Mouse (Mus musculus) MEL (cell line): Measurements from ENCODE around the gene Ccz1.

Source experiments
- CHD1 ChIP-seq: IDR thresholded peaks from 2 replicates; pipeline ENCODE4 v1.6.1; 2012; ENCODE audit warnings: low read depth, mild to moderate bottlenecking, inconsistent platforms, low read length, improper control_type of control experiment
- CTCF ChIP-seq, 3 experiments: IDR thresholded peaks in 2 of 3; conservative IDR thresholded peaks in 1 of 3; 2 replicates each; pipeline ENCODE4 v1.5.1; 2011 to 2012; ENCODE audit warnings: low read length in 3 of 3, low read depth in 2 of 3, mild to moderate bottlenecking in 2 of 3, improper control_type of control experiment in 1 of 3, inconsistent platforms in 1 of 3, mixed read lengths in 1 of 3, moderate library complexity in 1 of 3; ENCODE audit not compliant: control insufficient read depth in 1 of 3, insufficient read depth in 1 of 3, poor library complexity in 1 of 3, severe bottlenecking in 1 of 3
- MAFK ChIP-seq: IDR thresholded peaks from 2 replicates; pipeline ENCODE4 v1.6.1; 2011; ENCODE audit warnings: low read depth, mild to moderate bottlenecking, low read length, improper control_type of control experiment, borderline replicate concordance
- POLR2A ChIP-seq, 2 experiments: IDR thresholded peaks; 2 replicates each; pipeline ENCODE4 v1.6.1; 2011 to 2012; ENCODE audit warnings: low read length in 2 of 2, mild to moderate bottlenecking in 2 of 2, control low read depth in 1 of 2, improper control_type of control experiment in 1 of 2, low read depth in 1 of 2, moderate library complexity in 1 of 2; ENCODE audit not compliant: control insufficient read depth in 1 of 2, insufficient read depth in 1 of 2, poor library complexity in 1 of 2
- RAD21 ChIP-seq: IDR thresholded peaks from 2 replicates; pipeline ENCODE4 v1.6.1; 2011; ENCODE audit warnings: mild to moderate bottlenecking, low read depth, low read length, improper control_type of control experiment

DNA sequence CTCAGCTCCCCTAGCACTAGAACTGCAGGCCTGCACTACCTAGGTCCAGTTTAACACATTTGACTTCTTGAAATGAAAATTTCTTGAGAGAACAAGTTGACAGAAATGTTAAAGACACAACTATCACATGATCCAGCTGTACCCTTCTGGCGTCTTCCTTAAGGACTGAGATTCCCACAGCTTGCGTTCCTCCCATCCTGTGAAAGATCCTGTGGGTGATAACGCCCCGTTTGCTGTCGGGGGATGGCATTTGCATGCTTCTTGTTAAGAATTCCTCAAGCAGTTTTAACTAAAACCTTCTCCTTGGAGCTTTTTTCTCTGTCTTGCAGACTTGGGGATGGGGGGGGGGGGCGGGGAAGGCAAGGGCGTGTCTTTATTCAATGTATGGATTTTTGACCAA, 19.9 kb upstream of the Ccz1 start:
- TF ChIP-seq CTCF (IDR thresholded peaks at IDR 0.05 in 2 of 3, conservative IDR thresholded peaks at IDR 0.05 in 1 of 3; ENCODE audit: control insufficient read depth in 1 of 3, insufficient read depth in 1 of 3, low read depth in 2 of 3, low read length in 3 of 3, poor library complexity in 1 of 3, severe bottlenecking in 1 of 3) = no peak
- TF ChIP-seq CHD1 = no peak
- TF ChIP-seq RAD21 = no peak
- TF ChIP-seq POLR2A (IDR thresholded peaks at IDR 0.05; ENCODE audit: control insufficient read depth in 1 of 2, insufficient read depth in 1 of 2, low read depth in 1 of 2, low read length in 2 of 2, poor library complexity in 1 of 2) = no peak
- TF ChIP-seq MAFK = no peak
